Mouse (Mus musculus) neutrophil, adult 65 days (primary cell): ENCODE data around the gene Clcnka. TPM values are rescaled to one million over a fixed set of nuclear protein-coding genes. Genes with fewer than 3 reads are reported as not detected.

Experiments used
- total RNA-seq: library from RNA; stranded (reverse); gene quantifications from 2 replicates; pipeline ENCODE4 v1.2.4, GENCODE M21; 2023

Gene Clcnka
- total RNA-seq, result not detected in 2 replicates

GRCm38 (mm10) chr4:141398545-141398944 lies at the start of gene Clcnka:
TSS of gene Clcnka (minus strand) at chr4:141398724.

GRCm38 (mm10) chr4:141444451-141445327 lies 46.2 kb upstream of the Clcnka start, which contains the start of gene Zbtb17:
TSS of gene Zbtb17 (plus strand) at chr4:141444654.

GRCm38 (mm10) chr4:141435974-141436373 lies 37.5 kb upstream of the Clcnka start, which contains the start of gene Srarp:
TSS of gene Srarp (minus strand) at chr4:141436105.

GRCm38 (mm10) chr4:141420192-141420829 lies 21.8 kb upstream of the Clcnka start, which contains the start of gene Hspb7:
TSS of gene Hspb7 (plus strand) at chr4:141420779.

GRCm38 (mm10) chr4:141415924-141416323 lies 17.4 kb upstream of the Clcnka start, which contains the start of gene Clcnkb:
TSS of gene Clcnkb (minus strand) at chr4:141416014.

GRCm38 (mm10) chr4:141367997-141368791 lies 30.3 kb downstream of the Clcnka start, which contains the start of gene Fam131c:
TSS of gene Fam131c (plus strand) at chr4:141368220.

Other genes with a start within 250 kb of the Clcnka start
- 0.54 and 1.3 TPM in 2 replicates for gene Rsg1, start 184.8 kb downstream of the Clcnka start, total RNA-seq
- gene Arhgef19, start 159.2 kb downstream of the Clcnka start, total RNA-seq, result not detected in 2 replicates
- 0.76 and 1.1 TPM in 2 replicates for gene Epha2, start 97.5 kb downstream of the Clcnka start, total RNA-seq
- gene Fam131c, start 30.5 kb downstream of the Clcnka start, total RNA-seq, result not detected in 2 replicates
- gene Clcnkb, start 17.3 kb upstream of the Clcnka start, total RNA-seq, result not detected in 2 replicates
- gene Hspb7, start 22.1 kb upstream of the Clcnka start, total RNA-seq, result not detected in 2 replicates
- gene Srarp, start 37.4 kb upstream of the Clcnka start, total RNA-seq, result not detected in 2 replicates
- gene Zbtb17, start 45.9 kb upstream of the Clcnka start, total RNA-seq, result 32.0 and 36.4 TPM in 2 replicates
- gene Spen, start 139.9 kb upstream of the Clcnka start, total RNA-seq, result 88.6 and 113 TPM in 2 replicates
- gene Fblim1, start 207.4 kb upstream of the Clcnka start, total RNA-seq, result not detected in 2 replicates
- not detected in 2 replicates for gene Tmem82, start 219.9 kb upstream of the Clcnka start, total RNA-seq
- gene Slc25a34, start 225.1 kb upstream of the Clcnka start, total RNA-seq, result 0.22 TPM in 1 of 2 replicates, not detected in the other